Mouse (Mus musculus): ENCODE measurements around the gene Ap4b1.

DNA sequence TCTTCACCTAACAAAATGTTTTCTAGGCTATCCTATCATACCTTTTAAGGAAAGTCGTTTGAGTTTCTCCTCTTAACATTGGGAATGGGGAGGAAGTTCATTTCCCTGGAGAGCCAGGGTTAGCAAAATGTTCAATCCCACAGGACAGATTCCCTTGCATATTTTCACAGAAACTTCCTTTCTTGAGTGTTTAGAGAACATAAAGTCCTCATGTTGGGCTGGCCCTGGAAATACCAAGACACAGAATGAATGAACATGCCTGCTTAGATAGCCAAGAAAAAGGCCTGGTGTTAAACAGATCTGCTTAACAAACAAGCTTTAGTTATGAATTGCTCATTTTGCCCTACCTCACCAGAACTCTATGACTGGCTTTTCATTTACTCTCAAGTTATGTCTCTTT is 16.8 kb upstream of the Ap4b1 start:
- TF ChIP-seq CTCF (IDR thresholded peaks at IDR 0.05; ENCODE audit: low read depth) (no peak), EP300 (IDR thresholded peaks at IDR 0.05; ENCODE audit: low read depth) (no peak)

All from liver, postnatal 0 days (tissue).